Mouse (Mus musculus) thymus, postnatal 36 days (tissue): Measurements from ENCODE around the gene Ankrd33b.
A peak's percentile ranks its signal among the peaks of the same experiment; 100 is the strongest.

ENCODE experiments used
- DNase-seq, 2 experiments: peaks; one replicate each; pipeline ENCODE4 v3.0.0; 2022; ENCODE audit warnings: mixed read lengths in 2 of 2

The Ankrd33b gene

GRCm38 (mm10) chr15:31337192-31337741 is 30.3 kb downstream of the Ankrd33b start:
- no peak for DNase-seq

GRCm38 (mm10) chr15:31336685-31337084 is 30.8 kb downstream of the Ankrd33b start:
- DNase-seq = no peak

- DNase-seq = no peak
Observed at GRCm38 (mm10) chr15:31334829-31335228, 32.7 kb downstream of the Ankrd33b start.

- no peak for DNase-seq
Observed at GRCm38 (mm10) chr15:31332541-31333163, 34.9 kb downstream of the Ankrd33b start.

- no peak for DNase-seq
Observed at GRCm38 (mm10) chr15:31331742-31332141, 35.8 kb downstream of the Ankrd33b start.

GRCm38 (mm10) chr15:31328082-31328614 is 39.4 kb downstream of the Ankrd33b start:
- no peak for DNase-seq

- DNase-seq = no peak
Observed at GRCm38 (mm10) chr15:31325660-31326354, 41.7 kb downstream of the Ankrd33b start.

GRCm38 (mm10) chr15:31324551-31324950 is 43.0 kb downstream of the Ankrd33b start:
- no peak for DNase-seq

- DNase-seq = peak; percentile 13 to 25
Observed at GRCm38 (mm10) chr15:31323684-31324083, 43.8 kb downstream of the Ankrd33b start.

- DNase-seq = no peak
Observed at GRCm38 (mm10) chr15:31320598-31321377, 46.7 kb downstream of the Ankrd33b start.

GRCm38 (mm10) chr15:31319046-31319445 is 48.5 kb downstream of the Ankrd33b start:
- no peak for DNase-seq

GRCm38 (mm10) chr15:31318158-31318955 is 49.2 kb downstream of the Ankrd33b start:
- DNase-seq = no peak

- DNase-seq = no peak
Observed at GRCm38 (mm10) chr15:31317056-31317805, 50.3 kb downstream of the Ankrd33b start.

- peak; percentile 39 to 41 for DNase-seq
Observed at GRCm38 (mm10) chr15:31315630-31316231, 51.8 kb downstream of the Ankrd33b start.

GRCm38 (mm10) chr15:31312001-31312400 is 55.5 kb downstream of the Ankrd33b start:
- DNase-seq = no peak

- DNase-seq = no peak
Observed at GRCm38 (mm10) chr15:31309526-31309925, 58.0 kb downstream of the Ankrd33b start.

GRCm38 (mm10) chr15:31306726-31307125 is 60.8 kb downstream of the Ankrd33b start:
- DNase-seq = no peak

- no peak for DNase-seq
Observed at GRCm38 (mm10) chr15:31305181-31305580, 62.3 kb downstream of the Ankrd33b start.

GRCm38 (mm10) chr15:31304302-31304701 is 63.2 kb downstream of the Ankrd33b start:
- no peak for DNase-seq

- no peak for DNase-seq
Observed at GRCm38 (mm10) chr15:31302293-31302990, 65.1 kb downstream of the Ankrd33b start.
